Mouse (Mus musculus): Measurements from ENCODE around the gene Gnaq. TPM values are rescaled to one million over a fixed set of nuclear protein-coding genes. Genes with fewer than 3 reads are reported as not detected.

The Gnaq gene
- total RNA-seq, 2 experiments from 2014 or later, result 14.3 to 23.8 TPM

DNA sequence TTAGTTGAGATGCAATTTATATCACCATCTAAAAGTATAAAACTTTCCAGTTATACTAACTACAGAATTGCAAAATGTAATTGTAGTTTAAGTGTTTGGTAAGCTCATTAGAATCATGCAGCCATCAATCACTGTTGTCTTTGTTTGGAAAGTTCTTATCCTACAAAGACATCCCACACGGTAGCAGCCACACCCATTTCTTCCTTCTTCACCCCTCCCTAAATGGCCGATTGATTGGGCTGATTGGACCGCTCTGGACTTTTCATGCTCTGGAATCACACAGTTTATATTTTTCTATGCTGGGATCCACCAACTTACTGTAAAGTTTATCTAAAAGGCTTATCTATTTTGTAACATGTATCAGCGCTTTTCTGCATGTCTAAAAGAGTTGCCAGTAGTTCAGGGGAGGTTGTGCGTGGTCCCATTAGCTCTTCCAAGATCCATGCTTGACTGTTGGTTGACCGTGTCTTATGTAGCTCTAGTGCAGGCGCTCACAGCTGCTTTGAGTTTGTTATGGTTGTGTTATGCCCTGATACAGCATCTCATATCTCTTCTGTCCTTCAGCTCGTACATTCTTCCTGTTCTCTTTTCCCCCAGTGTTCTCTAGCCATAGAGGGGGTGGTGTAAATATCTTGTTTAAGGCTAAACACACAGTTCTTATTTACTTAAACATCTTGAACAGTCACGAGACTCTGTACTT is 56.6 kb downstream of the Gnaq start:
- ATAC-seq (replicated peaks; ENCODE audit: poor library complexity), result peak; percentile 77

DNA sequence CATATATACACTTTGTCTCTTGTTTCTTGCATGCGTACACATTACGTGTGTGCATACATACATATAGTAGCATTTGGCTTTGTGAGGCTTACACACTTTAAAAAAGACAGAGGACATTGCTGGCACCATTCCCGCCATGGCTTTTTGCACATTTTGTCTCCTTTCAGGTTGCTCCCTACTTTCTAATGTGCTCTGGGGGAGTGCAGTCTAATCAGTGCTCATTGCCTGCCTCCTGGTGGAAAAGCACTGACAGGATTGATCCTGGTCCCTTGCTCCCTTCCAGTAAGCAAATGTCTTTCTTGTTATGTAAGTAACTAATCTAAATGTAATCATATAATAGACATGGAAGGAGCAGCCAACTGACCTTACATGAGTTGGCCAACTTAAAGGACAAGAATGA is 65.5 kb downstream of the Gnaq start:
- no peak for ATAC-seq (replicated peaks; ENCODE audit: poor library complexity)

DNA sequence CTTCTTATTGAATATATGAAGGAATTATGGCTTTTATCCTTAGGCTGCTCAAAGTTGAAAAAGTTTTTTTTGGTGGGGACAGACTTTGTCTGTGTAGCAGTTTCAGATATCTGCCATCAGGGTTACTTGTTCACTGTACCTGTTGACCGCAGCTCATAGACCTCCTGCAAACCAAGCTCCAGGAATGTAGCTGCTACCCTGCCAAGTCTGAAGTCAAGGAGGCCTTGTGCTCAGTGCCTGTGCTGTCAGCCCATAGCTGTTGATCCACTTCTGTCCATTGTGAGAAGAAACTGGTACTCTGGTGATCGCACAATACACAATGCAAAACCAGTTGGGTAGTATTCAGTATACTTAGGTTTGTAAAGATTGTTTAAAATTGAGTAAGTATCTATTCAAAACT is 68.7 kb downstream of the Gnaq start:
- ATAC-seq (replicated peaks; ENCODE audit: poor library complexity), result no peak

DNA sequence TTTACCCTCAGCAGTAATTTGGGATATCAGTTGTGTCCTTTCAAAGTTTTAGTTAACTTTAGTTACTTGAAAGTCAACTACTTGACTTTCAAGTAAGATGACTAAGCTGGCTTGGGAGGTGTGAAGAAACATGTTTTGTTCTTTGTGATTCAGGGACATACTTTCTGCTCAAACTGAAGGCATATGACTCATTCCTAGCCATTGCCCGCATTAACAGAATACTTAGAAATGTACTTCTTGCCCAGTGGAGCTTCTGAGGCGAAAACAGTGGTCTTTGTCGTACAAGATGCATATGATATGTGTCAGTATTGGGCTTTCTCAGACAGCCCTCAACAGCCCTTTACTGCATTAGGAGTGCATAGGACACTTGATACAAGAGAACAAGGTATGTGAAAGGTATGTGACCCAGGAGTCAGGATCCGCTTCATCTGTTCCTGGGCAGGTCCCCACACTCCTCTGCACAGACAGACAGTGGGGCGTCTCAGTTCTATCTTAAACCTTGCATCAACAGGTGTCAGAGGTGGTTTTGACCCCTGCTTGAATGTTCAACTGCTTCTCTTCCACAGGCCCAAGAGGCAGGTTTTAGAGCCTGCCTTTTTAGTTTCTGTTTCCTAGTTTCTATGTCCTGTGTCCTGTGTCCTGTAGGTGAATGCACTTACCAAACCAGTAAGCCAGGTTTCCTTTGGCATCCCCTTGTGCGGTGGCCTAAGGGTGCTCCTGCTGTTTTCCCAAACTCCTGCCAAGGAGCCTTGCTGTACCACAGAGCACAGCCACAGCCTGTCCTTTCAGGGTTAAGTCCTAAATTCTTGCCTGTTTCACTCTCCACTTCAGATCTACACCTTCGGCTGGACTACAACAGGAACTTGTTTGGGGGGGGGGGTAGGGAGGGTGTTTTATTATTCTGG is 72.4 kb downstream of the Gnaq start:
- ATAC-seq (replicated peaks; ENCODE audit: poor library complexity), result no peak

DNA sequence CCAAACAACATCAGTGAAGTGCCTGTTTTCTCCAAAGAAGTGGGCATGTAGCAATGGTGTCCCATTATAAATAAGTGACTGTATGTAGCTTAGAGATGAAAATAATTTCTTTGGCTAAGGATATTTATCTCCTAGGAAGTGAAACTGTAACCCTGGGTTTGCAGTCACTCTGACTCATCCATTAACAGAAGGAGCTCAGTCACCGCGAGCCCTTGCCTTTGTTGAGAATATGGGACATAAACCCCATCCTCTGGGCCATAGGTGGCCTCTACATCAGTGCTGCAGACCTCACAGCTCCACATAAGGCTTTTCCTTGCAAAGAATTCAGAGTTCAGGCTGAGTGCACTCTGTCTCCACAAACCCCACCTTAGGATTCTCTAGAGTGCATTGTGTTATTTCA is 77.0 kb downstream of the Gnaq start:
- peak; percentile 44; the same call in 1 of the 2 replicates for ATAC-seq (replicated peaks; ENCODE audit: poor library complexity)

DNA sequence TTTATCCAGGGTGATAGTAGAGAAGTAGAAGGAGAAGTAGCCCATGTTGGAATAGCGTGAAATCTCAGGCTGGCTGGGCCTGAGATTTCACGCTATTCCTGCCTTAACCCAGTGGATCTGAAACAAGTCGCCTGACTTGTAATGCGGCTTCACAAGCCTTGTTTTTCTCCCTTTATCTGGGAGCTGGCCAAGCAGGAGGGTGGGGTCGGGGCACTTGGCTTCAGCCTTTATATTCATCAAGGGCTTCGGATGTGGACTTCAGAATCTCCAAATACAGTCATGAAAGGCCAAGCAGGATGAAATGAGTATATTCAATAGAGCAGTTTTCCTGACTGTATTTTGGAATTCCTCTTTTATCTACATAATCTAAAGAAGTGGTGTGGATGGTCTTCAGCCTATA is 82.3 kb downstream of the Gnaq start:
- ATAC-seq (replicated peaks; ENCODE audit: poor library complexity), result no peak

DNA sequence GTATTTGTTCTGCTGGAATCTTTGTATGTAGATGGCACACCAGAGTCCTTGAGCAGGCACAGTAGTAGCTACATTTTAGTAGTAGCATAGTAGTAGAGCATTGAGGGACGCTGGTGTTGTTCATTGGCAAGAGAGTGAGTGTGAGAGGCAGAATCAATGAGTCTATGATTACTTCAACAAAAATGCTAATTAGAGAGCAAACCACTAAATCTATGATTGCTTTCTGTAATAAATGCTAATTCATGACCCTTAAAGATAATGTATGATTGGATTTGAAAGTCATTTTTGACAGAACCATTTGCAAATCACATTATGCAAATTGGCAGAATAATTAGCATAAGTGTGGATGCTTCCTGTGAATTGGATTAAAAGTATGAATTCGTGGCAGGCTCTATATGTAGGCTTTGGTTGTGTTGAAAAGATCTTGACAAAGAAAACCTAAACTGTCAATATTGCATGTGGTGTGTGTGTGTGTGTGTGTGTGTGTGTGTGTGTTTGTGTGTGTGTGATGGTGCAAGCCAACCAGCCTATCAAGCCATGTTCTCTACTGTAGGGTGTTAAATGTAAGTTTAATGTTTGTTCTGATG is 82.9 kb downstream of the Gnaq start:
- ATAC-seq (replicated peaks; ENCODE audit: poor library complexity), result no peak

DNA sequence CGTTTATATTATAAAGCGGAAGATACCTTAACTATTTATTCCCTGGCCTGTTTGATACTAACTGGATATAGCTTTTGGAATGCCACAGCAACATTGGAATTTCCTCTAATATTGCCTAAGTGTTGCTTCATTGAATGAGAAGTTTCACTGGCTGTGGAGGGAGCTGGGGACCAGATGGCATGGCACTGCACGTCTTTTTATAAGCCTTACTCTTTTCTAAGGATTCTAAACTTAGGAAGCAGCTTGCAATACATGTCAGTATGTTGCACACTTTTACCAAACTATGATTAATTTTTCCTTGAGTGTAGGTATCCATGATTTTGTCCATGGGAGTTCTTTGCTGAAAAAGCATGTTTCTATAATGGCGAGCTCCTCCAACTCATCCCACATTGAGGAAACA is 87.3 kb downstream of the Gnaq start:
- no peak for ATAC-seq (replicated peaks; ENCODE audit: poor library complexity)

DNA sequence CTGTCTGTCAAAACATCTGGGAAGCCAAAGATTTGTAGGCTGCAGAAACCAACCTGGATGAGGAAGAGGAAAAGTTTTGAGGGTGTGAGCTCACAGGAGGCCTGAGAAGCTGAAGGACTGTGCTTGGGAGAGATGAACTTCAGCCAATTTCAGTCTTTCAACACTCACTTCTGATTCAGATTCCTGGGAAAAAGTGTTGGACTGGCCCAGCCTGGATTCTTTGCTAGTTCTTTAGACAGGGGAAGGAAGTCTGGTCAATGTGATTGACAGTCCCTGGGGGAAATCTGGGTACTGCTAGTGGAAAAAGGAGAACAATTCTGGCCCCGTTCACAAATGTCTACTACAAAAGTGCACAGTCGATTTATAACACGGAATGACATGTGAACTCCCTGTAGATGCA is 89.9 kb downstream of the Gnaq start:
- ATAC-seq (replicated peaks; ENCODE audit: poor library complexity), result no peak

DNA sequence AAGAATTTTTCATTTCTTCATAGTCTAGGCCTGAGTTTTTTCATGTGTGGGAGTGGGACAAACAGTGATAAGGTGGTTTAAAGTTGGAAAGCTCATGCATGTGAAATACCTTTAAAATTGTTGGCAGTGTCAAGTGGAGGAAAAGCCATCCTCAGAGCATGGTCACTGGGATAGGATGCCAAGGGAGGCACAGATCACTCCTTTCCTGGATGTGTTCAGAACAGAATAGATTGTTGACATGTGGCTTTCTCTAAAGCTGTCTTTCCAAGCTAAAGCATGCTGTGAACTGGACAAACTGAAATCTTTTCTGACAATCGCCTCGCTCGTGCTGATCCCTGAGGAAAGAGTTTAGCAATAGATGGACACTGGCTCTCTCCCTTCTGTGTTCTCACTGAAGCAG is 90.5 kb downstream of the Gnaq start:
- no peak for ATAC-seq (replicated peaks; ENCODE audit: poor library complexity)

DNA sequence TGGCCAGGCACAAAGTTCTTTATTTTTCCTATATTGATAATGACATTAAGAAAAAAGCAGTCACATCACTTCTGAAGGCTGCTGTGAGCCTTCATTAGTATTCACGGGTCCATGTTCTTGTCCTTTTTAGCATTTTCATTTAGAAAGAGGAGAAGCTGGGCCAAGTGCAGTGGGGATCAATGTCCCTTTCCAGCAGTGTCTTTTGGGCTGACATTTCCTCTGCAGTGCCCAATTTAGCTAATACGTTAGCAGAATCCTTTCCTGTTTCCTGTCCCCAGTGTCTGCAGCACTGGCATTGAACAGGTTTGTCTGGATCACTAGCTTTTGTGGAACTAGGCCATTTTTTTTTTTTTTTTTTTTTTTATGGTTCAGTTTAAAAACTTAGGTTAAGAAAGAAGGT is 92.2 kb downstream of the Gnaq start:
- no peak for ATAC-seq (replicated peaks; ENCODE audit: poor library complexity)

DNA sequence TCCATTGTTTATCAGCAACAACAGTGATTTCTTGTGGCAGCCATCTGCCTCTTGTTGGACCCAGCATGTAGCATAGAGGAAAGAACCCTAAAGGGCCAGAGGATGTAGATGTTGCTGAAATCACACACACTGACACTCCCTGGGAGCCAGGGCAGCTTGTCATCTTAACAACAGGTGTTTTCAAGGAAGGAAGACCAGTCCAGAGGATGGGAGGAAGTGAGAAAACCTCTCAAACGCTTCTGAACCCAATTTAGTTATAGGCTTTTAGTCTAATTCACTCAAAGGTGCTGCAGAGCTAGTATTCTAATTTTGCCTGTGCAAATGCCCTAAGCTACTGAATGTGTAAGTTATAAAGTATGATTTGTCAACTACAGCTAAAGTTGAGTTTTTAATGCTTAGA is 99.0 kb downstream of the Gnaq start:
- no peak for ATAC-seq (replicated peaks; ENCODE audit: poor library complexity)

DNA sequence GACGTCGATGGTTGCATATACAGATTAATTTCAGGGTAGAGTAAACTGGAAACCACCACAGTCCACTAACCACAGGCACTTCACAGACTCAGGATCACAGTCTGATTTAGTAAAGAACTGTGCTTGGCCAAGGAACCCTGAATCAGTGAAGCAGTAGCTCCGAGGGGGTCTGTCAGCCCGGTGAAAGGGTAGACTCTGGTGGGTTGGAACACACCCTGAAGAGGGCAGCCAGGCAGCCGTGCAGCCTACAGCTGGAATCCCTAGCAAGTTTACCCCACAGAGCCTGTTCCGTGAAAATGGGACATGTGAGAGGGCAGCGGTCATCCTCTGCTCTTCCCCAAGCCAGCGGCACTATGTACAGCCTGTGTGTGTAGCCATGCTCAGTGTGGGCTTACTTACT is 103.0 kb downstream of the Gnaq start:
- ATAC-seq (replicated peaks; ENCODE audit: poor library complexity), result no peak

DNA sequence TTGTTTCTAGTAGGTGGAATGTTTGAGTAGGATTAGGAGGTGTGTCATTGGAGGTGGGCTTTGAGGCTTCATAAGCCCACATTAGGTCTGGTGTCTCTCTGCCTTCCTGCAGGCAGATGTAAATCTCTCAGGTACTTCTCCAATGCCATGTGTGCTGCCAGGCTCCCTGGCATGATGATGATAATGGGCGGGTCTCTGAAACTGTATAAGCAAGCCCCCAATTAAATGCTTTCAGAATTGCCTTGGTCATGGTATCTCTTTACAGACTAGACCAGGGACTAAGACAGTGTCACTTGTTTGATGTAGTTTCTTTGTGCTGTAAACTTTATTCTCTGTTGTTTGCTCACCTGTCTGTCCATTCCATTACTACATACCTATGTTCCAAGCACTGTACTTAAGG is 104.4 kb downstream of the Gnaq start:
- ATAC-seq (replicated peaks; ENCODE audit: poor library complexity), result no peak

DNA sequence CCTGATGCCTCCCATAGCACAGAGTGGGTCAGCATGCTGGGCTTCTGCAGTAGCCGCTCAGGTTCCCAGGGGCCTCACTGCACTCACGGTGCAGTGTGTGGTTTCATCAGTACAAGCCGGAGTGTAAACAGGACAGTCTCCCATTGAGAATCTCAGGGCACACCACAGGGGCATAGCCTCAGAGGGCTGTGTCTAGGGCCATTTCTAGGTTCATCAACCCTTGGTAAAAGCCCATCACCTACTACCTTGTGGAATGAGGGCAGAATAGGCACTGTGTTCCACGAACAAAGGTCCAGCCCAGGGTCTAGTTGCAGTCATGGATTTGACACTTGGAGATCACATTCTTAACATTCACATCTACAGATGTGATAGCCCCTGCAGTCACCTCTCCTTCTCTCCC is 105.4 kb downstream of the Gnaq start:
- ATAC-seq (replicated peaks; ENCODE audit: poor library complexity), result no peak

DNA sequence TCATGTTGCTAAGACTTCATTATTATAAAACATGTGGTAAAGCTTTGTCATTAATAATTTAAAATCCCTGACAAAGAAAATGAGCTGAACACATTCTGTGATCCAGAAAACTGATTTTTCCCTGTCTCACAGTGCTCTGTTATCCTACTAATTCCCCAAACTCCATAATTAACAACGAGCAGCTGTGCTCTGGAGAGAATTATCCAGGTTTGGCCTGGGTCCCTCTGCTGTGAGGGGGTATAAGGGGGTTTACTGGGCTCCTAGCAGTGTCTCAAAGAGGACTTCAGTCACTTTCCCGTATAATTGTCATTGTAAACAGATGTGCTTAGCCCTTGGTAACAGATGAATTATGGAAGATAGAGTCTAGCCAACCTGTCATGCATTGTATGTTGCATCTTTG is 105.9 kb downstream of the Gnaq start:
- no peak for ATAC-seq (replicated peaks; ENCODE audit: poor library complexity)

DNA sequence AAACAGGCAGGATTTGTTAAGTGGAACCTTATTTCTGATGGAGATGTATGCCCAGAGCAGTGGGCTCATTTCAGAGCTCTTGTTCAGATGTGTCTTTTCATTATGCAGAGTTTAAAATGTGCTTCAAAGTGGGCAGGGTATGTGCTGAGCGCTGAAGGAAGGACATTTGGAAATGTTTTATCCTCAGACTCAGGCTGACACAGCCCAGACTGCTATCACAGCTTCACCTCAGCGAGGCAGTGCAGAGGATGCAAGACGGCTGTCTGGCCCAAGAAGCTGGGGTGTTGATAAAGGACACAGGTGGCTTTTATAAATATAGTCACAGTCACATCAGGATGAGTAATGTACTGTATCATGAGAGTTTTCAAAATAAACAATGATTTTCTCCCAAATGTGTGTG is 110.1 kb downstream of the Gnaq start:
- no peak for ATAC-seq (replicated peaks; ENCODE audit: poor library complexity)

DNA sequence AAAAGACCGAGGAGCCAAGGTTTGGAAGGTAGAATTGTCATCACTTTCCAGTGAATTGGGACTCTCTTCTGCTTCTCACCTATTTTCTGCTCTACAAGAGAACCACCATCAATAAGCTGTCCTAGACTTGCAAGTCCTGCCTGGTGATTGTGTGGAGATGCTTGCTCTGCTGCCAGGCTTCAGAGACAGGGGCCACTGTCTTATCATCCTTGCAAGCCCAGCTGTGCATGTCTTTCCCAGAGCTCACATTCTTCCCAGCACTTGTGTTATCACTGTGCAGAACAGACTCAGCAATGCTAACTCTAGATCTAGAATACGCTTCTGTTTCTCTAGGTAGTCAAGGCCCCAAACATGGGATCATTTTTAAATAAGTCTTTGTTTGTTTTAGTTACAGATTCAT is 116.4 kb downstream of the Gnaq start:
- no peak for ATAC-seq (replicated peaks; ENCODE audit: poor library complexity)

DNA sequence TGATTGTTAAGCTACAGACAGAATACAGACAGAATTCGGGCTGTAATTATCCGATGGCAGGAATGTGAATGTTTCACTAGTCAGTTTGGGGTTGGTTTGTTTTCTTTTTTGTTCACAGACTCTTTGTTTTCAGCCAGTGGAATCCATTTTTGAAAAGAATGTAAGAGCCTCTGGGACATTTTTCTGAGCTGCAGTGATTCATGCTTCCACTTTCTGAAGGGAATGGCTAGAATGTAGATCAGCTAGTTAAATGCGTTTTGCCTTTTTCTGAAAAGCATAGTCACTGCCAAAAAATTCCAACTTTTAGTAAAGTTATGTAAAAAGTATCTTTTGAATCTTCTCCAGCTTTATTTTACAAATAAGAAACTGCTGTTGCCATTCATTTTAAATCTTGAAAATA is 118.3 kb downstream of the Gnaq start:
- ATAC-seq (replicated peaks; ENCODE audit: poor library complexity), result no peak

DNA sequence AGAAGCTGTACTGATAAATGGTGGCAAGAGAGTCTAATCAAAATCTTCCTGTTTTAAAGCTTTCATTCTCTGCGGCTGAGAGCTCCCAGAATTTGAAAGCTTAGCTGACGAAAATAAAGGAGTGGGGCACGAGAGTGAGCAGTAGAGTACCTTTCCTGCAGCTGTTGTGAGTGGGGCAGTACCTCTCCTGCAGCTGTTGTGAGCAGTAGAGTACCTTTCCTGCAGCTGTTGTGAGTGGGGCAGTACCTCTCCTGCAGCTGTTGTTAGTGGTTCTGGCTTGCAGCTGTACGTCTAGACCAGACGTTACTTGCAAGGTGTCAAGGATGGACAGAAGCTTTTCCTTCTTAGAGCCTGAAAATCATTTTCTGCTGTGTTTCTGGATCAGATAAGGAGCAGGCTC is 119.2 kb downstream of the Gnaq start:
- no peak for ATAC-seq (replicated peaks; ENCODE audit: poor library complexity)

DNA sequence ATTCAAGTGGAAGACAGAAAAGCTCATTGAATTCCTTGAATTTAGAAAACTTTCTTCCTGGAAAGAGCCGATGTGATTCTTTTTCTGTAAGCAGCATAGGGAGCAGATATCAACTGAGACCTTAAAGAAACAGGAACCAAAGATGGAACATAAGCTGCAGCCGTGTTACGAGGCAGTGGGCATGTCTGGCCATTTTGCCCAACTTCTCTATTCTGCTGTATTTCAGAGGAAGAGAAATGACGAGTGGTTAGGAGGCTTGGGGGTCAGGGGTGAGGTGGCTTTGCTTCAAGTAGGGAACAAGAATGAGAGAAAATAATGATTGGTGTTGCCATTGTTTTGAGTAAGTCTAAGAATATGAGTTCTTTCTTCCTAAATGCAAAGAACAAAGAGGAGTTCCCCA is 120.1 kb downstream of the Gnaq start:
- peak; percentile 97 for ATAC-seq (replicated peaks; ENCODE audit: poor library complexity)

DNA sequence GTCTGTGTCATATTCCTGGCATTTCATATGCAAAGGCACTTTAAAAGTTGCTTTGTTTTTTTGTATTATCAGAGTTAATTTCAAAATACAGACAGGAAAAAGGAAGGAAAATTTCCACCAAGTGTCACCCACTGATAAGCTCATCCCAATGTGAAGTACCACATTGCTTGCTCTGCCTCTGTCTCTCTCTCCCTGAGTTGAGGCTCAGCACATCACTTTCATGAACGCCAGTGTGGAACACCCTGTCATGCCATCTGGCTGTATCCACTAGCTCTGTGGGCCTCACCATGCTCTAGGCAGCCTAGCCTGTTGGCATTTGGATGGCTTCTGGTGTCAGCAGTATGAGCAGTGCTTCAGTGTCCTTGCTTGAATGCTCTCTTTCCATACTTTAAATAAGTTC is 122.2 kb downstream of the Gnaq start:
- no peak for ATAC-seq (replicated peaks; ENCODE audit: poor library complexity)

Data from megakaryocyte progenitor cell, adult 5-6 weeks (primary cell).